Mouse (Mus musculus): ENCODE measurements around the gene Ncoa4. TPM values are rescaled to one million over a fixed set of nuclear protein-coding genes. Genes with fewer than 3 reads are reported as not detected.
"Not testable (repeated sequence)": the region's sequence is repeated elsewhere in the genome, so short reads cannot be mapped to it uniquely, and the experiment has no call there.

The Ncoa4 gene
- polyA plus RNA-seq, 1 experiment from 2014 or later, result 103 TPM

- Histone ChIP-seq H3K4me1 (replicated peaks) (peaks cover 37% of the 10 kb centered on the region), H3K4me2 (no peak overlapping the region), H3K9ac (no peak overlapping the region), H3K27ac (replicated peaks) (no peak overlapping the region), H3K4me3 (no peak overlapping the region), H3K9me3 (no peaks in the 10 kb centered on the region), H3K36me3 (no peaks in the 10 kb centered on the region), H3K27me3 (no peaks in the 10 kb centered on the region)
- ATAC-seq (ENCODE audit: low FRiP score, low read depth), result no peak
- 91% methylated on average over 11 of the region's 11 CpGs for WGBS
Measured at GRCm38 (mm10) chr14:32163203-32163888, 3.7 kb downstream of the Ncoa4 start.

GRCm38 (mm10) chr14:32164173-32165051, 4.7 kb downstream of the Ncoa4 start:
- peaks cover 32% of the 10 kb centered on the region for H3K4me1 ChIP-seq (replicated peaks)
- H3K9ac ChIP-seq, result no peak overlapping the region
- H3K36me3 ChIP-seq, result no peaks in the 10 kb centered on the region
- H3K27ac ChIP-seq (replicated peaks), result no peak overlapping the region
- no peaks in the 10 kb centered on the region for H3K27me3 ChIP-seq
- H3K4me2 ChIP-seq, result peak overlapping the region; percentile 94; the same call in 1 of the 2 replicates
- H3K9me3 ChIP-seq, result no peaks in the 10 kb centered on the region
- no peak overlapping the region for H3K4me3 ChIP-seq
- ATAC-seq (ENCODE audit: low FRiP score, low read depth), result no peak
- 91% methylated on average over 8 of the region's 8 CpGs for WGBS

GRCm38 (mm10) chr14:32165278-32166061, 5.8 kb downstream of the Ncoa4 start:
- H3K27me3 ChIP-seq, result no peaks in the 10 kb centered on the region
- H3K36me3 ChIP-seq, result no peaks in the 10 kb centered on the region
- no peaks in the 10 kb centered on the region for H3K9me3 ChIP-seq
- H3K27ac ChIP-seq (replicated peaks), result peak overlapping the region; percentile 35; the same call in 1 of the 2 replicates
- WGBS, result under 1% methylated on average over 42 of the region's 42 CpGs
- peak overlapping the region; percentile 44 for H3K4me3 ChIP-seq
- H3K9ac ChIP-seq, result peak overlapping the region; percentile 47
- peaks cover 29% of the 10 kb centered on the region for H3K4me1 ChIP-seq (replicated peaks)
- peak overlapping the region; percentile 94 for H3K4me2 ChIP-seq
- peak; percentile 56; the same call in 1 of the 2 replicates for ATAC-seq (ENCODE audit: low FRiP score, low read depth)

DNA sequence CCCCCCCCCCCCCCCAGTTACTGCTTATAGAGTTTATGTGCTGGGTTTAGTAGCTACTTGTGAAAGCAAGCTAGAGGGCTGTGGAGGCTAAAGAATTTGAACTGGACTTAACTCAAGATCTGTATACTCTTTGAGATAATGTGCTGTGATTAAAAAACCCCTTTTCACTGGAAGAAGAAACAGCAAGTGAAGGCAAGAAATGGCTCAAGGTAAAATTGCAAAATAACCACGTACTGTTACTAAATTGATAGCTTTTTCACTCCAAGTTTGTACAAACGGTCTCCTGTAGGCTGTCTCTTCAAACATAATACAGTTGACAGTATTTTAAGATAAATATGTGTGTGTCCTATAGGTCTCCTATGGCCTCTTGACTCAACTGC, 6.4 kb downstream of the Ncoa4 start:
- no peaks in the 10 kb centered on the region for H3K36me3 ChIP-seq
- 76% methylated on average over 2 of the region's 2 CpGs for WGBS
- H3K9ac ChIP-seq, result no peak overlapping the region

GRCm38 (mm10) chr14:32166840-32167239, 7.2 kb downstream of the Ncoa4 start:
- Histone ChIP-seq H3K9me3 (no peaks in the 10 kb centered on the region), H3K4me3 (no peak overlapping the region), H3K4me1 (replicated peaks) (peaks cover 18% of the 10 kb centered on the region), H3K4me2 (no peak overlapping the region), H3K27ac (replicated peaks) (no peak overlapping the region), H3K9ac (no peak overlapping the region), H3K27me3 (no peaks in the 10 kb centered on the region), H3K36me3 (no peaks in the 10 kb centered on the region)
- 84% methylated on average over 1 of the region's 1 CpGs for WGBS
- no peak for ATAC-seq (ENCODE audit: low FRiP score, low read depth)

More for the DNA sequence above, 6.4 kb downstream of the Ncoa4 start:
- Histone ChIP-seq H3K27me3 (no peaks in the 10 kb centered on the region), H3K4me2 (peak overlapping the region; percentile 94), H3K27ac (replicated peaks) (no peak overlapping the region), H3K4me1 (replicated peaks) (peaks cover 24% of the 10 kb centered on the region), H3K9me3 (no peaks in the 10 kb centered on the region), H3K4me3 (no peak overlapping the region; the same call in 1 of the 2 replicates)
- ATAC-seq (ENCODE audit: low FRiP score, low read depth), result no peak

- no peak for ATAC-seq (ENCODE audit: low FRiP score, low read depth)
- Histone ChIP-seq H3K4me3 (no peak overlapping the region), H3K9me3 (no peaks in the 10 kb centered on the region), H3K4me2 (no peak overlapping the region), H3K27ac (replicated peaks) (no peak overlapping the region), H3K4me1 (replicated peaks) (peaks cover 18% of the 10 kb centered on the region), H3K9ac (no peak overlapping the region), H3K36me3 (no peaks in the 10 kb centered on the region), H3K27me3 (no peaks in the 10 kb centered on the region)
- WGBS, result 94% methylated on average over 5 of the region's 5 CpGs
Measured at GRCm38 (mm10) chr14:32167326-32167725, 7.7 kb downstream of the Ncoa4 start.

- no peak overlapping the region for H3K4me2 ChIP-seq
- H3K27ac ChIP-seq (replicated peaks), result no peak overlapping the region
- H3K27me3 ChIP-seq, result no peaks in the 10 kb centered on the region
- ATAC-seq (ENCODE audit: low FRiP score, low read depth), result no peak
- no peaks in the 10 kb centered on the region for H3K9me3 ChIP-seq
- no peak overlapping the region for H3K9ac ChIP-seq
- no peak overlapping the region for H3K4me3 ChIP-seq
- H3K36me3 ChIP-seq, result peaks cover 8% of the 10 kb centered on the region
- peaks cover 18% of the 10 kb centered on the region for H3K4me1 ChIP-seq (replicated peaks)
- 84% methylated on average over 3 of the region's 3 CpGs for WGBS
Measured at GRCm38 (mm10) chr14:32168653-32169231, 9.1 kb downstream of the Ncoa4 start.

- H3K4me3 ChIP-seq, result no peak overlapping the region
- H3K4me2 ChIP-seq, result no peak overlapping the region
- ATAC-seq (ENCODE audit: low FRiP score, low read depth), result no peak
- H3K9me3 ChIP-seq, result no peaks in the 10 kb centered on the region
- H3K27ac ChIP-seq (replicated peaks), result no peak overlapping the region
- H3K27me3 ChIP-seq, result no peaks in the 10 kb centered on the region
- peaks cover 13% of the 10 kb centered on the region for H3K4me1 ChIP-seq (replicated peaks)
- H3K9ac ChIP-seq, result no peak overlapping the region
- peaks cover 14% of the 10 kb centered on the region for H3K36me3 ChIP-seq
- 90% methylated on average over 4 of the region's 4 CpGs for WGBS
Measured at GRCm38 (mm10) chr14:32170137-32170536, 10.5 kb downstream of the Ncoa4 start.

DNA sequence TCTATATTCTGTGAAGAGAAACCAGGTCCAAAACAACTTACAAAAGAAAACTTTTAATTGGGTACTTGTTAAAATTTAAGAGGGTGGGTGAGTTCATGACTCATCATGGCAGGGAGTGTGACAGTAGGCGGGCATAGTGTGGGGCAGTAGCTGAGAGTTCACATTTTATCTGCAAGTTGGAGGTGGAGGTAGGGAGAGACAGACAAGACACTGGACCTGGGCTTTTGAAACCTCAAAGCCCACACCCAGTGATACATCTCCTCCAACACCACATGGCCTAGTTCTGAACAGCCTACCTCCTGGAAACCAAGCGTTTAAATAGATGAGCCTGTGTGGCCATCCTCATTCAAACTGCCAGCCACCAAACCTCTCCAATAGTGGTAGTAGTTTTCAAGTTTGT, 15.6 kb downstream of the Ncoa4 start:
- WGBS, result 96% methylated on average over 2 of the region's 2 CpGs

DNA sequence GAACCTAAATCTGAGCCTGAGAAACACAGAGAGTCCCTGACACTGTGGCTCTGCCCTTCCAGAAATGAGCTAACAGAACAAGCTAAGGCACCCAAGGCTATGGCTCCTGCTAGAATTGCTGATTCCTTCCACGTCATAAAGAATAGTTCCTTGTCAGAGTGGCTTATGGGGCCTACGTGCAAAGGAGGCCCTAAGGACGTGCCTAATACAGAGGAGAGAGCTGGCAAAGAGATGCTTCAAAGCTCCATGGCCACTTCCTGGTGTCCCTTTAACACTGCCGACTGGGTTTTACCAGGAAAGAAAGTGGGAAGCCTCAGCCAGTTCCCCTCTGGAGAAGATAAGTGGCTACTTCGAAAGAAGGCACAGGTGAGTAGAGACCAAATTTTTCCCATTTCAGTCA, 16.9 kb downstream of the Ncoa4 start:
- not testable (repeated sequence) for ATAC-seq (ENCODE audit: low FRiP score, low read depth)
- H3K36me3 ChIP-seq, result peaks cover 43% of the 10 kb centered on the region
- WGBS, result 91% methylated on average over 5 of the region's 5 CpGs

More for the DNA sequence above, 15.6 kb downstream of the Ncoa4 start:
- Histone ChIP-seq H3K4me2 (no peak overlapping the region), H3K27me3 (no peaks in the 10 kb centered on the region), H3K27ac (replicated peaks) (no peak overlapping the region), H3K9ac (no peak overlapping the region), H3K4me1 (replicated peaks) (no peaks in the 10 kb centered on the region), H3K9me3 (no peaks in the 10 kb centered on the region), H3K4me3 (no peak overlapping the region), H3K36me3 (peaks cover 34% of the 10 kb centered on the region)
- no peak for ATAC-seq (ENCODE audit: low FRiP score, low read depth)

DNA sequence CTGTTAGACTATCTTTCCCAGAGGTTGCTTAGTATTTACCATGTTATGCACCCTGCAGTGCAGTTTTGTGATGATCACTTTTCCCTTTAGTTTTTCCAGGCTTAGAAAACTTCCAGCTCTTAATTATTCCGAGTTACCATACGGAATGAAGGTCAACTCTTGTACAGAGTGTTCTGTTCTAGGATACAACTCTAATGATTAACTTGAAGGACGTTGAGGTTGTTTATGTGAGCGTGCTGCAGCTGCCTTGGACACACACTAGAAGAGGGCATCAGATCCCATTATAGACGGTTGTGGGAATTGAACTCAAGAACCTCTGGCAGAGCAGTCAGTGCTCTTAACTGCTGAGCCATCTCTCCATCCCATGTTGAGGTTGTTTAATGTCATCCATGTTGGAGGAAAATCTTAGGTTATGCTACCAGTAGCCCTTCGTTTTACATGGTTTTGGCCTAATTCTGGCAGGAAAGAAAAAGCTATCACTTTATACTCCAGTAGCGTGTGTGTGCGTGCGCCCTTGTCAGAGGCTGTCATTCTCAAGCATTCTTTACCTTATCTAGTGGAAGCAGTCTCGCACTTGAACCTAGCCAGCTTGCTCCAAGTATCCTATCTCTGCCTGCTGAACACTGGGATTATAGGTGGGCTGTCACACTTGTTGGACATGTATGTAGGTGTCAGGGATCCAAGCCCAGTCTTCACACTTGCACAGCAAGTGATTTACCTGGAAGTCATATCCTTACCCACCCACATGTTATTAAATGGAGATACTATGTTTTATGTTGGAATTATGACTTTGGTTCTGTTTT, 19.9 kb downstream of the Ncoa4 start:
- no peak overlapping the region for H3K27ac ChIP-seq (replicated peaks)
- no peaks in the 10 kb centered on the region for H3K9me3 ChIP-seq
- H3K27me3 ChIP-seq, result no peaks in the 10 kb centered on the region
- no peak overlapping the region for H3K4me2 ChIP-seq
- H3K4me3 ChIP-seq, result no peak overlapping the region
- no peaks in the 10 kb centered on the region for H3K4me1 ChIP-seq (replicated peaks)
- peaks cover 52% of the 10 kb centered on the region for H3K36me3 ChIP-seq
- ATAC-seq (ENCODE audit: low FRiP score, low read depth), result no peak
- no peak overlapping the region for H3K9ac ChIP-seq
- WGBS, result 95% methylated on average over 10 of the region's 10 CpGs

More for the DNA sequence above, 16.9 kb downstream of the Ncoa4 start:
- H3K27ac ChIP-seq (replicated peaks); H3K9me3 ChIP-seq; H3K27me3 ChIP-seq; H3K4me2 ChIP-seq; H3K4me1 ChIP-seq (replicated peaks); H3K9ac ChIP-seq; H3K4me3 ChIP-seq: not testable (repeated sequence)
